Mouse (Mus musculus) erythroblast, embryonic 14.5 days (primary cell): ENCODE measurements around the gene Gnaz. TPM values are rescaled to one million over a fixed set of nuclear protein-coding genes. Genes with fewer than 3 reads are reported as not detected.
"Not testable (repeated sequence)": the region's sequence is repeated elsewhere in the genome, so short reads cannot be mapped to it uniquely, and the experiment has no call there.

Experiments used
- H3K27me3 ChIP-seq: 2 replicates; pipeline ENCODE4 v1.6.1; 2012; ENCODE audit warnings: inconsistent platforms; ENCODE audit not compliant: control insufficient read depth
- H3K36me3 ChIP-seq: 2 replicates; pipeline ENCODE4 v1.6.1; 2012; ENCODE audit warnings: mild to moderate bottlenecking, inconsistent platforms; ENCODE audit not compliant: control insufficient read depth
- H3K4me1 ChIP-seq: 2 replicates; pipeline ENCODE4 v1.6.1; 2012; ENCODE audit warnings: inconsistent platforms; ENCODE audit not compliant: control insufficient read depth
- H3K4me3 ChIP-seq: replicated peaks from 2 replicates; pipeline ENCODE3; 2012; ENCODE audit warnings: moderate library complexity, mild to moderate bottlenecking, inconsistent platforms
- H3K9me3 ChIP-seq: 2 replicates; pipeline ENCODE4 v1.6.1; 2012; ENCODE audit warnings: low read length, inconsistent platforms, mixed read lengths; ENCODE audit not compliant: control insufficient read depth
- GATA1 ChIP-seq: IDR thresholded peaks from 2 replicates; pipeline ENCODE4 v1.6.1; 2012; ENCODE audit warnings: low read length, inconsistent platforms, mixed read lengths
- TAL1 ChIP-seq: IDR thresholded peaks from 3 replicates; pipeline ENCODE4 v1.6.1; 2012; ENCODE audit warnings: low read length, inconsistent platforms, mixed read lengths
- polyA plus RNA-seq: library from polyadenylated mRNA; stranded (reverse); fragments of >175 nt; gene quantifications from 2 replicates; pipeline ENCODE4 v1.2.3, GENCODE M21; 2012

The Gnaz gene
- polyA plus RNA-seq, 1 experiment: 0.07 TPM

DNA sequence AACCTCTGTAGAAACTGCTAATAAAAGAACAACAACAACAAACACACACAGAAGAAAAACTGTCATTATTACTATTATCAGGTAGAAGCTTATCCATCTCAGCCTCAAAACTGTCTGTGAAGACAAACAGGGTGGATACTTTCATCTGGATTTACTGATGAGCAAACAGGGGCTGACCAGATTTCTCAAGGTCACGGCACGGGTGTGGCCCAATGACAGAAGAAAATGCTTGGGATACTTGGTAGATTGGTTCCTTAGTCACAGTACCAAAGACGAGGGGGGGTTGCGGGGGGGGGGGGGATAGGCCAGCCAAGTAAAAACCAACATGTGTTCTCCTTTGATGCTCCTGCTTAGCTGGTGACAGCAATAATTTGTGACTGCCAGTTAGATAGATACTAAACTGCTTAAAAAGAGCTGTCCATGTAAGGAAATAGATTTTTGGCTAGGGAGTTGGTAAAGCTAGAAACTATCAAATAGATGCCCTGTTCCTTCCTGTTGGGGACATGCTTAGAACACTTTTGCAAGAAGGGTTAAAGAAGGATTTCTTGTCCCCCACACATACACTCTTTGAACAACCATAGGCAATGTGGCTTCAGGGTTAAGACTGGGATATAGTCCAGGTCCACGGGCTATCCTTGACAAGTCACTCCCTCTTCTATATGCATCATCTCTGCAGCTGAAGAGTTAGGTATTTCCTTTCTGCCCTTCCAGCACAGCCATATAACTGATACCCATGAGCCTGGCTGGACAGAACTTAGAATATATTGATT, 64.6 kb downstream of the Gnaz start:
- no peaks in the 10 kb centered on the region for H3K36me3 ChIP-seq
- H3K4me3 ChIP-seq: no peak overlapping the region
- no peaks in the 10 kb centered on the region for H3K4me1 ChIP-seq
- no peaks in the 10 kb centered on the region for H3K27me3 ChIP-seq
- H3K9me3 ChIP-seq: no peaks in the 10 kb centered on the region
- TF ChIP-seq TAL1 (no peak), GATA1 (no peak)

GRCm38 (mm10) chr10:75032395-75032794, 65.4 kb downstream of the Gnaz start, which contains the start of gene Rsph14:
Gene Rsph14, minus strand, starts transcription at chr10:75032586.
- Histone ChIP-seq H3K4me3 (no peak within 1 kb of the TSS), H3K9me3 (no peaks in the 10 kb centered on the region), H3K27me3 (peaks cover 6% of the 10 kb centered on the region), H3K4me1 (peaks cover 6% of the 10 kb centered on the region), H3K36me3 (no peaks in the 10 kb centered on the region)
- TF ChIP-seq TAL1: no peak

DNA sequence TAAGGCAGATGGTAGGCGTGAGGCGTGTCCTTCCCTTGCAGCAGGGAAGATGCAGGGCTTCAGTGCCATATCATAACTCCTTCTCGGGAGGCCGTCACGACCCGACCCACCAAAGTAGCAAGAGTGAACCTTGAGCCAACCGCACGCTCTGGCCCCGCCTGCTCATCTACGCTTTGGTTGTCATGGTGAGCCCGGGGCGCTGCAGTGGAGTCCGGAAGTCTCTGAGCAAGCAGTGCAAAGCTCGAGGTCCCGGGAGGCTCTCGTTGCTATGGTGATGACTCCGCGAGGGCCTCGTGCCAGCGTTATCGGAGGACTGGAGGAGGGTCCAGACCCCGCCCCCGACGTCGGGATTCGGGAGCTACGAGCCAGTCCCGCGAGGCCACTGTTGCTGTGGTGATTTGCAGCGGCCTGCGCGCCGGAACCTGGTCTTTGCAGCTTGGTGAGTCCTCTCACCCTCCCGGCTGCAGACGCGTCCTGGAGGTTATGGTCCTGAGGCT, 70.0 kb downstream of the Gnaz start, which contains the start of gene Rab36:
Gene Rab36, plus strand, starts transcription at position 176 of the 497 bp plus-strand sequence.
- no peaks in the 10 kb centered on the region for H3K9me3 ChIP-seq
- H3K4me1 ChIP-seq: peaks cover 10% of the 10 kb centered on the region
- H3K27me3 ChIP-seq: peaks cover 6% of the 10 kb centered on the region
- no peaks in the 10 kb centered on the region for H3K36me3 ChIP-seq
- peak within 1 kb of the TSS; percentile 19 for H3K4me3 ChIP-seq
- TF ChIP-seq TAL1 (no peak), GATA1 (no peak)

DNA sequence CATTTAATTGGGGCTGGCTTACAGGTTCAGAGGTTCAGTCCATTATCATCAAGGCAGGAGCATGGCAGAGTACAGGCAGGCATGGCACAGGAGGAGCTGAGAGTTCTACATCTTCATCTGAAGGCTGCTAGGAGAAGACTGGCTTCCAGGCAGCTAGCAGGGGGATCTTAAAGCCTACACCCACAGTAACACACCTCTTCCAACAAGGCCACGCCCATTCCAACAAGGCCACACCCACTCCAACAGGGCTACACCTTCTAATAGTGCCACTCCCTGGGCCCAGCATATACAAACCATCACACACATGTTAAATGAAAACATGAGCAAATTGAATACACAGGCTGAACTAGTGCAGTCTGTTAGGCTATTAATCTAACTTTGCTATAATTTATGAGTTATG, 75.1 kb downstream of the Gnaz start:
- H3K36me3 ChIP-seq, H3K9me3 ChIP-seq, H3K4me3 ChIP-seq, H3K27me3 ChIP-seq: not testable (repeated sequence)
- H3K4me1 ChIP-seq: peaks cover 22% of the 10 kb centered on the region

- Histone ChIP-seq H3K36me3 (no peaks in the 10 kb centered on the region; the same call in 1 of the 2 replicates), H3K4me3 (no peak overlapping the region), H3K27me3 (no peaks in the 10 kb centered on the region), H3K4me1 (peaks cover 20% of the 10 kb centered on the region), H3K9me3 (no peaks in the 10 kb centered on the region)
- TF ChIP-seq GATA1 (no peak), TAL1 (no peak)
Observed at GRCm38 (mm10) chr10:75044459-75044858, 77.5 kb downstream of the Gnaz start.

DNA sequence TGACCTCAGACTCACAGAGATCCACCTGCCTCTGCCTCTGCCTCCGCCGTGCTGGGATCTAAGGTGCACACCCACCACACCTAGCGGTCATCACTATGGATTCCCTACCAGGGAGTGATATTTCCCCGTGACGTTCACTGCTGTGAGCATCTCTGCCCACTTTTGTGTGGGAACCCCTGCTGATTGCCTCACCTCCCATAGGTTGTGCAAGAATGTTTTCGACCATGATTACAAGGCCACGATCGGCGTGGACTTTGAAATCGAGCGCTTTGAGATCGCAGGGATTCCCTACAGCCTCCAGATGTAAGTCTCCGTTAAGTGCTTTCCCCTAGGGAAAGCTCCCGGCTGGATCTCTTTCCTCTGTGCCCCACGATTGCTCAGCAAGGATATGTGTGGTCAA, 78.9 kb downstream of the Gnaz start:
- Histone ChIP-seq H3K36me3 (no peaks in the 10 kb centered on the region; the same call in 1 of the 2 replicates), H3K27me3 (no peaks in the 10 kb centered on the region), H3K4me3 (no peak overlapping the region), H3K9me3 (no peaks in the 10 kb centered on the region), H3K4me1 (peaks cover 20% of the 10 kb centered on the region)
- no peak for TF ChIP-seq TAL1
- TF ChIP-seq GATA1: no peak

DNA sequence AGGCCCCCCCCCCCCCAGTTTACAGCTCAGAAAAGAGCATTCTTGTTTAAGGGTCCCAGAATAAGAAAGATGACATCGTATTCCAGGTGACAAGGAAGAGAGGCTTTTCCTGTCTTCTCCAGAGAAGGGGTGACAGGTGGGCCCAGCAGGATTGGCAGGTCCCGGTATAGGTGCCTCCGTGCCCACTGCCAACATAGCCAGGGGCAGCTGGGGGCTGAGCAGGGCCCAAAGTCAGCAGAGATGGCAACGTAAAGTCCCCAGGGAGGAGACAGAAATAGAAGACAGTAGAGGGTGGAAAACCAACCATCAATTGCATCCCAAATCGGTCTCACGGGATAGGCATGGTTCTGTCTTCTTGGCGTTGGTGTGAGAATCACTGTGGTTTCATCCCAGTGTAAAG, 81.7 kb downstream of the Gnaz start:
- Histone ChIP-seq H3K36me3 (no peaks in the 10 kb centered on the region; the same call in 1 of the 2 replicates), H3K4me1 (peaks cover 13% of the 10 kb centered on the region), H3K27me3 (no peaks in the 10 kb centered on the region), H3K9me3 (no peaks in the 10 kb centered on the region), H3K4me3 (no peak overlapping the region)
- no peak for TF ChIP-seq TAL1
- no peak for TF ChIP-seq GATA1

GRCm38 (mm10) chr10:75051364-75052074, 84.5 kb downstream of the Gnaz start:
- TF ChIP-seq TAL1 (no peak), GATA1 (no peak)
- Histone ChIP-seq H3K4me1 (peaks cover 7% of the 10 kb centered on the region), H3K9me3 (no peaks in the 10 kb centered on the region), H3K27me3 (no peaks in the 10 kb centered on the region), H3K36me3 (no peaks in the 10 kb centered on the region; the same call in 1 of the 2 replicates), H3K4me3 (no peak overlapping the region)

DNA sequence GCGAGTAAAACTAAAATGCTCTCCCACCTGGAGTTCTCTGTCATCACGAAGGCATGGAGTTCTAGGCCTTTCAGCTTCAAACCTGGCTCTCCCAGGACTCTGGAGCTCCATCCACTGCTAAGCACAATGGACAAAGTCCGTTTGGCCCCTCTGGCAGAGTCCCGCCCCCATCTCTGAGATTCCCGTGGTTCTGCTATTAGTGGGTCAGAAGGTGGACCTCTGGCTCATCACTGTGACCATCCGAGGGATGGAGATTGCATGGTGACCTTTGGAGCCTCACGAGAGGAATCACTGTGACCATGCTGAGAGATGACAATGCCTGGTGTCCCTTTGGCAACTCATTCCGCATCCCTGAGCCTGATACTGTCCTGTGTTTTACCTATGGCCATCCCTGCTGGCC, 85.9 kb downstream of the Gnaz start:
- Histone ChIP-seq H3K27me3 (no peaks in the 10 kb centered on the region), H3K4me1 (peaks cover 11% of the 10 kb centered on the region), H3K9me3 (no peaks in the 10 kb centered on the region), H3K4me3 (no peak overlapping the region), H3K36me3 (no peaks in the 10 kb centered on the region; the same call in 1 of the 2 replicates)
- TF ChIP-seq TAL1 (no peak), GATA1 (no peak)
